Mouse (Mus musculus) spleen, adult 2 months (tissue): ENCODE measurements around the gene Vps4b.

Experiments
- CTCF ChIP-seq: fragments of 200-500 bp; IDR thresholded peaks from 2 replicates; pipeline ENCODE4 v1.5.1; 2011; ENCODE audit warnings: mild to moderate bottlenecking, inconsistent platforms; ENCODE audit not compliant: insufficient read depth, insufficient read length, insufficient replicate concordance; ENCODE audit errors: extremely low read depth
- POLR2A ChIP-seq: fragments of 200-500 bp; IDR thresholded peaks from 2 replicates; pipeline ENCODE4 v1.6.1; 2011; ENCODE audit warnings: low read depth, low read length, inconsistent platforms

DNA sequence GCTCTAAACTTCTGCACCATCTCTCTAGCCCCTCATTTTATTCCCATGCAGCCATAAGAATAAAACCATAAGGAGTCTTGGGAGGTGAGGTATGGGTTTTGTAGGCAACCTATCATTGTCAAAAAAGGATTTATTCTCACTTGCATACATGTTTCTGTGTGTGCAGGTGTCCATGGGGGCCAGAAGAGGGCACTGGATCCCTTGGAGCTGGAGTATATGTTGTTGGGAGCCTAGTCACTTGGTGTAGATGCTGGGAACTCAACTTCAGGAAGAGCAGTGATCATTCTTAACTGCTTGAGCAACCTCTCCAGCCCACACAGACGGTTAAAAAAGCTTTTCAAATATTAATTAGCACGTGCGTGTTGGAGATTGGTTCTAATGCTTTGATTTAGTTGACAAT, 3.4 kb upstream of the Vps4b start:
- TF ChIP-seq CTCF (no peak), POLR2A (no peak)
